Mouse (Mus musculus) lung, postnatal 10 days (tissue): ENCODE results near the gene Clcn5.
A peak's percentile ranks its signal among the peaks of the same experiment; 100 is the strongest.

Source experiments
- DNase-seq: peaks from one replicate; pipeline ENCODE4 v3.0.0; 2021

Gene Clcn5

DNA sequence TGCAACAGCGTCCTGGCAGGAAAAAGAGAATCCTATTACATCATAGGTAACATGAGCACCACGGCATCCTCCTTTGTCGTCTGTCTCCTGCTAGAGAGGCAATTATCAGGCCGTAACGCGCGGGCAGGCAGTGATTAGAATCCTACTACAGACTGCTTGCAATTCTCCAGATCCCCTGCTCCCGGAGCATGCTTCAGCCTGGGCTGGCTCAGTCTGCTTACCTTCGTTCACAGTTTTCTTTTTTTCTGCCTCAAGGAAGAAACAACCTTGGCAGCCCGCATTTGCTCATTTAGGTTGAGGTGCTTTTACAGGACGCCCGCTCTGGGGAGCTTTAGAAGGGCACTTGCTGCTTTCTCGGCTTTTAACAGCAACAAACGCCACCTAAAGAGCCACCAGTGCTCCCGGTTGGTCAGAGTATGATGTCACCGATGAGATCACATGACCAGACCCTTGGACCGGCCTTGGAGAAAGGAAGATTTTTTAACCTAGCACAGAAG, 130.8 kb downstream of the Clcn5 start:
- DNase-seq = peak; percentile 47

- DNase-seq = no peak
These were observed 131.5 kb downstream of the Clcn5 start for GRCm38 (mm10) chrX:7187455-7188310.

DNA sequence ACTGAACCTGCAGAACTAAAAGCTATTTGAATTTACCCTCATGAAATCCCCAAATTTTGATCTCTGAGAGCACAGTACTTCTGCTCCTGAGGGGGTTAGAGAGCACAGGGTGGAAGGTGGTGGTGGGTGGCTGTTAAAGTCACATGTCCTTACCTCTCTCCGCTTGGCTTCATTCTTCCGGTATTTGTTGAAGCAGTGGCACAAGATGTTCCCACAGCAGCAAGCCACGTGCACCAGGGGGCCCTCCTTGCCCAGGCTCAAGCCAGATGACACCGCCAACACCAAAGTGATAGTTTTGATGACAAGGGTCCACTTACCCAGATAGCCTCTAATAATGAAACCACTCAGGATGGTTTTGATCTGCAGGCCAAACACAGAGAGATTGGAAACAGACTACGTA, 149.0 kb downstream of the Clcn5 start:
- no peak for DNase-seq

DNA sequence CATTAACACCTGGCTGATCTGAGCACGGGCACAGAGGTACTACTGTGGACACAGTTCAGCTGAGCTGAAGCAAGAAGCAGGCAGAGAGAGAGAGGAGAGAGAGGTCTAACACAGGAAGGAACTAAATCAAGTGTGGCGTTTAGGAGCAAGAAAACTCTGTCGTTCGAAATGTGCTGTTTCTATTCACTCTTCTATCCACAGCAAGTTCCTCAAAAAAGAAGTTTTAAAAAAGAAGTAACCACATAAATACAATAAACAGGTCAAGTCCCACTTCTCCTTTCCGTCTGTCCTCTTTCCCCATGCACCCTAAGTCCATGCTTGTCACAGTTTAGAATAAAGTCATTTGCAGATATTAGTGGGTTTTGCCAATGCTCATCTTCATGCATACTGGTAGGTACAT, 150.4 kb downstream of the Clcn5 start:
- no peak for DNase-seq

DNA sequence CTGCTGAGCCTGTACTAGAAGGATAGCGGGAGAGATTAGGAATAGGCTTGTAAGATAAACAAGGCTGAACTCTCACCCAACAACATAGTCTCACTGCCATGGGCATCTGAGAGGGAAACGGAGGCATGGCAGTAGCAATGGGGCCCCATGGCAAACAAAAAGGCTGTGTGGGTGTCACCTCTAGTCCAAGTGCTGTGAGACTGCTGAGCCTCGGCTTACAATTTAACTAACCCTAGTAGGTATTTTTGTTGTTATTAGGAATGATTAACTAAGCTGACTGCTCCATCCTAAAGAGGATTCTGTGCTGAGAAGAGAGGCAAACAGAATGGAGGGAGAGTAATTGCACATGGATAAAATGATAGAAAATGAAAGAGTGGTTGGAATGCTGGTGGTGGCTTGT, 161.2 kb downstream of the Clcn5 start:
- DNase-seq = no peak

DNA sequence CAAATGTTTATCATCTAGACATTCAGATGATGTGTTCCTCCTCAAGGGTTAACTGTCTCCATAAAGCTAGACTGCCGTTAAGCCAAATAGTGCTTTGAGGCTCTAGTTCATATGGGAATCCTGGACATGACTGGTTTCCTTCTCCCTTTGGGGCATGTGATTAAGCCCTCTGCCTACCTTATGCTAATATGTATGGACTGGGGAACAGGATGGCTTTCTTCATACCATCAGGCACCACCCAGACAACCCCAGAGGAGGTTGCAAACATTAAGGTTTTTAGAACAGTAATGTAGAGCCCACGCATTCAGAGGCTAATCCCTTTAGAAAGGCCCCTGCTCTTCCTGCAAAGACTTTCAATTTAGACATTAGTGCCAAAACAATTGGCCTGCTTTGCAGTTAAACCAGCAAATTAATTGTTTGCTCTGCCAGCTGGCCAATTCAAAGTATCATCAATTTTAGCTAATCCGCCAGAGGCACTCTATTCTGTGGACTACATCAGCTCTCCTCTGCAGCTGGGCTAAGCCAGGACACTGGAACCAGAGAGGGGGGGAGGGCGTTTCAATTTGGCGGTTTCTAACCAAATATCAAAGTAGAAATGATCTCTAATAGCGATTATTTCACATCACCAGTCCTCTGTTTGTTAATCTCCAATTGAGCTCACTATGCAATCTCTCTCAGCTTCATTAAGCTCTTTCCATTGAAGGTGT, 163.0 kb downstream of the Clcn5 start:
- peak; percentile 1 for DNase-seq

DNA sequence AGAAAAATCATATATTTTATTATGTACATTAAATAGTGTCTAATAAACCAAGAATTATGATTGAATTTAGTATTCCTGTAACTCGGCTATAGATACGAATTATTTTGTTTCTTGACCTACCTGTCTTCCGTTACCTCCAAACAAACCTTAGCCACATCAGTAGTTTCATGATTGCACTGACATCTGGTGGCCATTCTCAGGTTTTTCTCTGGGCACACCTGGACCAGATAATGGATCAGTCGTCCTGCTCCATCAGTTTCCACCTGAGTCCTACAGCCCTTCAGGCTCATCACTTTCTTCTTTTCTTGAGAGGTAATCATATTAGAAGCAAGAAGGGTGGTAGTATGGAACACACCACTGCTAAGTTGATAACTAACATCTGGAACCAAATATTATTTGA, 169.0 kb downstream of the Clcn5 start:
- DNase-seq = no peak

- DNase-seq = no peak
These were observed 173.0 kb downstream of the Clcn5 start for GRCm38 (mm10) chrX:7146156-7146555.

- DNase-seq = no peak
These were observed 197.4 kb downstream of the Clcn5 start for GRCm38 (mm10) chrX:7121618-7122280.

DNA sequence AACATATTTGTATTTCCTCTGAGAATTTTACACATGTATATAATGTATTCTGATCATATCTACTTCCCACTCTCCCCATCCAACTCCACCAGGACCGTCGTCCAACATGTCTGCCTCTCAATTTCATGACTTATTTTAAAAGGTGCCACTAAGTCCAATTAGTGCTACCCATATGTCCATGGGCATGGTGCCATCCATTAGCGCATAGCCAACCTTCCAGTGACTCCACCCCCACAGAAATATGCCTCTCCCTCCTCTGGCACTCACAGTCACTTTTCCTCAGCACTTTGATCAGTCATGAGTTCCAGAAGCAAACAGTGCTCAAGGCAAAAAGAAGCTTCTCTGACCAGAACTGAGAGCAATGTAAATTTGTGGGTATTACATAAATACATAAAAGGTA, 204.3 kb downstream of the Clcn5 start:
- no peak for DNase-seq
